Mouse (Mus musculus) lung, embryonic 16.5 days (tissue): ENCODE measurements at regions not wholly inside any gene's neighbourhood (a gene's known extent, or its start where the extent isn't known, plus 50 kb on each side); places are given as distances from the start of the nearest gene placed in this dataset.

Source experiments
- ATAC-seq: fragments of 200-750 bp; cut with Nextera tagmentation; 2 replicates; pipeline ENCODE4 v1.8.0; 2017; ENCODE audit warnings: low read depth, mild to moderate bottlenecking, moderate library complexity
- H3K27ac ChIP-seq: fragments of 300-500 bp; sonication (generic); 2 replicates; pipeline ENCODE4 v1.5.1; 2014; ENCODE audit warnings: mild to moderate bottlenecking, control low read depth, low read length
- H3K27me3 ChIP-seq: fragments of 300-500 bp; sonication (generic); 2 replicates; pipeline ENCODE4 v1.6.1; 2014; ENCODE audit warnings: low read depth, low read length, mixed read lengths; ENCODE audit not compliant: control insufficient read depth, insufficient read depth
- H3K36me3 ChIP-seq: fragments of 300-500 bp; sonication (generic); 2 replicates; pipeline ENCODE4 v1.6.1; 2014; ENCODE audit warnings: low read length; ENCODE audit not compliant: control insufficient read depth, insufficient read depth
- H3K4me1 ChIP-seq: fragments of 300-500 bp; sonication (generic); replicated peaks from 2 replicates; pipeline ENCODE4 v1.6.1; 2014; ENCODE audit warnings: low read length, mixed read lengths; ENCODE audit not compliant: control insufficient read depth, insufficient read depth
- H3K4me2 ChIP-seq: fragments of 300-500 bp; sonication (generic); 2 replicates; pipeline ENCODE4 v1.6.1; 2014; ENCODE audit warnings: low read depth, low read length, control low read depth
- H3K4me3 ChIP-seq: fragments of 300-500 bp; sonication (generic); 2 replicates; pipeline ENCODE4 v1.5.1; 2014; ENCODE audit warnings: mild to moderate bottlenecking, low read length, control low read depth
- H3K9ac ChIP-seq: fragments of 300-500 bp; sonication (generic); 2 replicates; pipeline ENCODE4 v1.6.1; 2014; ENCODE audit warnings: low read length, control low read depth
- H3K9me3 ChIP-seq: fragments of 300-500 bp; sonication (generic); 2 replicates; pipeline ENCODE4 v1.6.1; 2016; ENCODE audit warnings: low read length; ENCODE audit not compliant: control insufficient read depth
- WGBS: fragments of 180-500 bp; shearing (Covaris S2); extraction: QIAGEN DNeasy Blood & Tissue Kit; methylation state at CpG from one replicate; pipeline ENCODE4 v1.1.7; 2014; 5-methylcytosine and 5-hydroxymethylcytosine counted together

DNA sequence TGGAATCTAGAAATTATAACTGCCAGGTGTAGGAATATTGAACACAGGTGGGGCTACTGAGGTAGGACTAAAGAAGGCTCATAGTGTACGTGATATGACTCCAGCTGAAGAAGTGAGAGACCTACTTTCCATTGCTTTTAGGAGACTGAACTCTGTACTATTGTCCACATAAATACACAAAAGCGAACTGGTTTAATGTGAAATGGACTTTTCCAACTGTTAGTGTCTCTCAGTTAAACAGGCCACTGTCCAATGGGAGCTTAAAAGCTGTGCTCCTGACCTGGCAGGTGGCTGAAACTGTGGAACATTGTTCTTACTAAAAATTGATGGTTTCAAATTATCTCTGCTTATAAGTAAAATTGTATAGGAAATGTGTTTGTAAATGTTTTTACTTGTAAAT, 381.4 kb downstream of the 1700129C05Rik start:
- Histone ChIP-seq H3K9ac (no peak overlapping the region), H3K4me1 (no peaks in the 10 kb centered on the region), H3K27me3 (no peaks in the 10 kb centered on the region), H3K36me3 (no peaks in the 10 kb centered on the region), H3K4me2 (no peak overlapping the region), H3K9me3 (no peaks in the 10 kb centered on the region), H3K4me3 (no peak overlapping the region), H3K27ac (no peak overlapping the region)
- 82% methylated on average over 2 of the region's 2 CpGs for WGBS
- no peak for ATAC-seq

DNA sequence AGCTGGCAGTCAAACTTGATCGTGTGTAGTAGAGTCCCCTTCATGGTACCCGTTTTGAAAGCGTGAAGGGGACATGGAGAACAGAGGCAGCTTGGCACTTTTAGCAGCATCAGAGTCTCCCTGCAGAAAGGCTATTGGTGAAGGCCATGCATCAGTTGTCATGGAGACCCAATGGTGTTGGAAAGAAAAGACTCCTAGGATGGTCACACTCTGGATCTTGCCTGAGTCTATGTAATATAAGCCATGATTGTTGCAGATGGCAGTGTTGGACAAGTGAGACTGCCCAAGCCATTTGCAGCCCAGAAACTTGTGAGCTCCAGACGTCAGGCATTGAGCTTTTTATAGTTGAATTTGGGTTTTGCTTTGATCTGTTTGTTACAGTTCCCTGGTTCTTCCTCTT, 382.9 kb downstream of the 1700129C05Rik start:
- ATAC-seq: no peak
- H3K4me1 ChIP-seq: no peaks in the 10 kb centered on the region
- 79% methylated on average over 4 of the region's 4 CpGs for WGBS
- H3K27ac ChIP-seq: no peak overlapping the region
- H3K4me2 ChIP-seq: no peak overlapping the region
- no peaks in the 10 kb centered on the region for H3K9me3 ChIP-seq
- no peak overlapping the region for H3K4me3 ChIP-seq
- no peaks in the 10 kb centered on the region for H3K36me3 ChIP-seq
- H3K9ac ChIP-seq: no peak overlapping the region
- no peaks in the 10 kb centered on the region for H3K27me3 ChIP-seq

DNA sequence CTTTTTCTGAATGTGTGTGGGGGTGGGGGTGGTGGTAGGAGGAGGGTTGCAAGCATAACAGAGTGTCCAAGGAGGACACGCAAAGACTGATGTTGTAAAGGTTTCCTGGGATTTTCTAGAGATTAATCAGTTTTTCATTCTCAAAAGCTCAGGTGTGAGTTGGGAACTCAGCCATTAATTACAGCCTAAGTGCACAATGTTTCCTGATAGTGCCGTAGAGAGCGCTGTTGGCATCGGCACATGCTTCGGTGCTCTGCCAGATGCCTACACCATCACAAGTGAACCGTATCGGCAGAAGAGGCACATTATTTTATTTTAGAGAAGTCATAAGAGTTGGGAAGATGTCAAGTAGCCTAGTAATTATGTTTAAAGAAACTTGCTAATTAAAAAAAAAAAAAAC, 388.9 kb downstream of the 1700129C05Rik start:
- Histone ChIP-seq H3K4me3 (no peak overlapping the region), H3K4me1 (no peaks in the 10 kb centered on the region), H3K4me2 (no peak overlapping the region), H3K36me3 (no peaks in the 10 kb centered on the region), H3K27me3 (no peaks in the 10 kb centered on the region), H3K9ac (no peak overlapping the region), H3K27ac (no peak overlapping the region), H3K9me3 (no peaks in the 10 kb centered on the region)
- no peak for ATAC-seq
- WGBS: 84% methylated on average over 7 of the region's 7 CpGs

DNA sequence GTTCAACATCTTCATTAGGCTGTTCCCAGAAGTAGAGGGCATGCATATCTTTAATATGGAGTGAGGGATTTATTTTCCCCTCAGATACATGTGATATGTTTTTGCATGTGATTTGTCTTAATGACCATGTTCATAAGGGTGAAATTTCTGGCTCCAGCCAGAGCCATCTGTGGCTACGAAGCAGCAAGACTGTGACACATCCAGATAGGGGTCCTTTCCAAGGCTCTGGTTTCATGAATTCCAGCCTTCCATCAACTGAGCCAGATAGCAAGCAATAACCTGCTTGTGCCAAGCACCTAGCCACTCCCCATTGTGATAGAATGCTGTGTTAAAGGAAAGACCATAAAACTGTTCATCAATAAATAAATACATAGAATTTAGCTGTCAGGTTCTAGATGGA, 389.6 kb downstream of the 1700129C05Rik start:
- H3K27ac ChIP-seq: no peak overlapping the region
- H3K4me2 ChIP-seq: no peak overlapping the region
- H3K9ac ChIP-seq: no peak overlapping the region
- 75% methylated on average over 1 of the region's 1 CpGs for WGBS
- H3K4me1 ChIP-seq: no peaks in the 10 kb centered on the region
- no peaks in the 10 kb centered on the region for H3K27me3 ChIP-seq
- H3K36me3 ChIP-seq: no peaks in the 10 kb centered on the region
- H3K4me3 ChIP-seq: no peak overlapping the region
- ATAC-seq: no peak
- H3K9me3 ChIP-seq: no peaks in the 10 kb centered on the region

GRCm38 (mm10) chr14:58726418-58726817, 416.3 kb downstream of the 1700129C05Rik start:
- no peaks in the 10 kb centered on the region for H3K36me3 ChIP-seq
- no peak for ATAC-seq
- H3K4me1 ChIP-seq: no peaks in the 10 kb centered on the region
- 57% methylated on average over 1 of the region's 1 CpGs for WGBS
- H3K4me3 ChIP-seq: no peak overlapping the region
- no peaks in the 10 kb centered on the region for H3K27me3 ChIP-seq
- H3K9ac ChIP-seq: no peak overlapping the region
- no peak overlapping the region for H3K4me2 ChIP-seq
- H3K27ac ChIP-seq: no peak overlapping the region
- no peaks in the 10 kb centered on the region for H3K9me3 ChIP-seq

DNA sequence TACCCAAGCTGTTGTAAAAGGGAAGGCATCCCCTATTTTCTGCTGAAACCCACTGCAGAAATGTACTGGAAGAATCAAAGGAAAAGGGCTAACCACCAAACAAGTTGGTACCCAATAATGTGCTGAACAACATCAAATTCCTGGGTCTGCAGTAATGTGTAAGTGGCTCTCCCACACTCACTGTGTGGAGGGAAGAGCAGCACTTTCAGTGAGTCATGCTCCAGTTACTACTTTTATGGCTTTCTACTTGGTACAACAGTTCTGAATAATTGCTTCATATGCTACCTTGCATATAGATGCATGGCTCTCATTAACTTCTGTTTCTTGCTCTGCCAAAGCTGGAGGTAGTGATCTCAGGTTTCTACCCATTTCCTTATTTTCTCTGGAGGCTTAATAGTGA, 427.8 kb downstream of the 1700129C05Rik start:
- Histone ChIP-seq H3K9me3 (no peaks in the 10 kb centered on the region), H3K27me3 (no peaks in the 10 kb centered on the region)

GRCm38 (mm10) chr14:58709861-58710260, 432.8 kb downstream of the 1700129C05Rik start:
- 59% methylated on average over 7 of the region's 7 CpGs for WGBS
- H3K4me2 ChIP-seq: no peak overlapping the region
- no peak overlapping the region for H3K4me3 ChIP-seq
- H3K9me3 ChIP-seq: no peaks in the 10 kb centered on the region
- no peaks in the 10 kb centered on the region for H3K27me3 ChIP-seq
- no peaks in the 10 kb centered on the region for H3K4me1 ChIP-seq
- no peak overlapping the region for H3K9ac ChIP-seq
- ATAC-seq: peak; percentile 52; the same call in 1 of the 2 replicates
- no peak overlapping the region for H3K27ac ChIP-seq
- no peaks in the 10 kb centered on the region for H3K36me3 ChIP-seq

More for the DNA sequence above, 427.8 kb downstream of the 1700129C05Rik start:
- H3K4me1 ChIP-seq: no peaks in the 10 kb centered on the region
- no peak for ATAC-seq
- no peak overlapping the region for H3K4me2 ChIP-seq
- no peak overlapping the region for H3K4me3 ChIP-seq
- H3K27ac ChIP-seq: no peak overlapping the region
- no peaks in the 10 kb centered on the region for H3K36me3 ChIP-seq
- no peak overlapping the region for H3K9ac ChIP-seq

GRCm38 (mm10) chr14:58709281-58709680, 433.4 kb downstream of the 1700129C05Rik start:
- no peak overlapping the region for H3K27ac ChIP-seq
- 90% methylated on average over 2 of the region's 2 CpGs for WGBS
- no peaks in the 10 kb centered on the region for H3K9me3 ChIP-seq
- no peak overlapping the region for H3K4me2 ChIP-seq
- H3K36me3 ChIP-seq: no peaks in the 10 kb centered on the region
- H3K27me3 ChIP-seq: no peaks in the 10 kb centered on the region
- H3K4me1 ChIP-seq: no peaks in the 10 kb centered on the region
- H3K9ac ChIP-seq: no peak overlapping the region
- no peak for ATAC-seq
- no peak overlapping the region for H3K4me3 ChIP-seq

DNA sequence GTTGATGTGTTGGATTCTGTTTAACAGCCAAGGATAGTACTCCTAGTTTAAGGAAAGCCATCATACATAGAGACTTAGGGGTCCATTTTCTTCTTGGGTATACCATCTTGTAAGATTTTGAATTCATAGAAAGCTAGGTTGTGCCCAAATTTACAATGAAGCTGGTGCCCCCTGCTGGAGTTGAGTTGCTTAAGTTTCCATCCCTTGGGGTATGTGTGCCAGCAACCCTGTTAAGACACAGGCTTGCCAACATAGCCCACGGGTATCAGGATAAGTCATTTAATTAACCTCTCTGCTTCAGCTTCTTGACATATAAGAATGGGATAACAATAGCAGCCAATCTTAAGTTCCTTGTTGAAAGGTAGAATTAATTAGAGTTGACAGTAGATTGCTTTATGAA, 440.9 kb downstream of the 1700129C05Rik start:
- no peaks in the 10 kb centered on the region for H3K4me1 ChIP-seq
- no peak overlapping the region for H3K4me2 ChIP-seq
- H3K9ac ChIP-seq: no peak overlapping the region
- no peaks in the 10 kb centered on the region for H3K27me3 ChIP-seq
- no peak overlapping the region for H3K4me3 ChIP-seq
- no peaks in the 10 kb centered on the region for H3K9me3 ChIP-seq
- ATAC-seq: no peak
- H3K36me3 ChIP-seq: no peaks in the 10 kb centered on the region
- no peak overlapping the region for H3K27ac ChIP-seq
- WGBS: 32% methylated on average over 1 of the region's 1 CpGs

- Histone ChIP-seq H3K27ac (no peak overlapping the region), H3K4me1 (no peaks in the 10 kb centered on the region), H3K36me3 (no peaks in the 10 kb centered on the region), H3K27me3 (no peaks in the 10 kb centered on the region), H3K9ac (no peak overlapping the region), H3K4me3 (no peak overlapping the region), H3K9me3 (no peaks in the 10 kb centered on the region), H3K4me2 (no peak overlapping the region)
- ATAC-seq: no peak
- WGBS: 76% methylated on average over 9 of the region's 9 CpGs
Measured at GRCm38 (mm10) chr14:58691129-58691828, 451.4 kb downstream of the 1700129C05Rik start.
